In the genomic region with DNA sequence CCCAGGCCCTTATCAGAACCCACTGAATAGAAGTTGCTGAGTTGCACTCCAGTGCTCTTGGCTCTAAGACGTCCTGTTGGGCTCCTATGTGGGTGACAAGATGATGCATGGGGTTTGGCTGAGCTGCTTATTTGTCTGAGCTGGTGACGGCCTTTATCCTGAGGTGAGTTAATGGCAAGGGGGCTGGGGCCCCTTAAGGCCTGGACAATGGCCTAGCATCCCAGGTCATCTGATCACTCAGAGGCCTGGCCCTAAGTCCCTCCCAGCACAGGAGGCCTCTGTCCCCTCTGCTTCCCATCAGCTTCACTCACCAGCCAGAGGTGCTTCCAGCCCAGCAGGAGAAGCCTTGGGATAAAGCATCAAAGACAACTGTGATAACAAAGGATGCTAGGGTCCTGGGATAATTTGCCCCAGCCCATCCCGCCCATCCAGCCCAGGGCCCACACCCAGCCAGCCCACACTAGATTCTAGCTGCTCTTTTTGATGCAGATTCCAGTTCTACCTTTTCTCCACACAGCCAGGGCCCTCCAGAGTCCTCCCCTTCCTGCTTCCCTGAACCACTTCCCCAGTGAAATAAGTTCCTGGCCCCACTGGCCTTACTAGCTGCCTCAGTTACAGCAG, we compare ENCODE assay signal across 19 mouse cellular contexts.
DNase-seq lines count a peak whose midpoint lies in the region; ATAC-seq lines count a peak whose summit lies in the region.
"Had no signal": no experiment of that assay in that cellular context is flagged by ENCODE, and none has a peak within 500 bp of the region (broad histone marks: within the 10 kb centered on the region; RNA-seq: fewer than 3 reads in every experiment).

No protein-coding gene starts in this region.

- 18% methylated on average over 3 of the region's 3 CpGs for WGBS in hindbrain, embryonic 11.5 days
- 51% methylated on average over 3 of the region's 3 CpGs for WGBS in hindbrain, embryonic 16.5 days
- WGBS in limb, embryonic 12.5 days = 55% methylated on average over 3 of the region's 3 CpGs

- ATAC-seq in hindbrain, embryonic 11.5 days (ENCODE audit: low FRiP score) = peak; percentile 18; the same call in 1 of the 2 replicates
- ATAC-seq in hindbrain, embryonic 16.5 days = no peak
- no peak for ATAC-seq in limb, embryonic 12.5 days (ENCODE audit: insufficient number of reproducible peaks, insufficient read depth, low FRiP score, low TSS enrichment, low read depth)
- ATAC-seq: CD4-positive, CD25-positive, alpha-beta regulatory T cell, adult 4 months; forebrain, embryonic 14.5 days had no signal

- H3K27me3 ChIP-seq in hindbrain, embryonic 11.5 days (ENCODE audit: control insufficient read depth, insufficient read depth, low read length) = no peaks in the 10 kb centered on the region
- no peaks in the 10 kb centered on the region for H3K27me3 ChIP-seq in hindbrain, embryonic 16.5 days (replicated peaks; ENCODE audit: control insufficient read depth, insufficient read depth, low read length)
- H3K27me3 ChIP-seq in limb, embryonic 12.5 days = peaks cover 25% of the 10 kb centered on the region
- H3K27me3 ChIP-seq: liver, embryonic 15.5 days had no signal

- no peak overlapping the region for H3K4me3 ChIP-seq in hindbrain, embryonic 11.5 days (ENCODE audit: low read depth, low read length)
- H3K4me3 ChIP-seq in hindbrain, embryonic 16.5 days (ENCODE audit: low read length) = no peak overlapping the region
- H3K4me3 ChIP-seq in limb, embryonic 12.5 days (replicated peaks) = no peak overlapping the region
- H3K4me3 ChIP-seq: limb, embryonic 13.5 days; liver, embryonic 15.5 days had no signal

- DNase-seq in embryo, embryonic 10 days (ENCODE audit: low spot score) = peak; percentile 79
- DNase-seq in embryo, embryonic 11 days = no peak
- DNase-seq in hindbrain, embryonic 11.5 days (ENCODE audit: low spot score) = no peak
- DNase-seq in WW6 (ENCODE audit: low read depth, low spot score) = peak; percentile 53
- no peak for DNase-seq in lung, postnatal 36 days
- no peak for DNase-seq in B cell, adult 2 months
- DNase-seq: adrenal gland, adult 2 months; cerebellum, adult 9-10 months; gastrocnemius, postnatal 36 days; heart, postnatal 36 days; kidney, adult 11 months; thymus, postnatal 25 days had no signal

- peak overlapping the region; percentile 48 for H3K27ac ChIP-seq in hindbrain, embryonic 11.5 days (ENCODE audit: low read depth, low read length)
- H3K27ac ChIP-seq in hindbrain, embryonic 16.5 days (ENCODE audit: low read depth, low read length) = no peak overlapping the region
- 0 out of 2 replicates have a peak overlapping the region, but pooled peaks have one; percentile 35 for H3K27ac ChIP-seq in limb, embryonic 12.5 days
- H3K27ac ChIP-seq: liver, embryonic 15.5 days had no signal

- no peaks in the 10 kb centered on the region for H3K36me3 ChIP-seq in hindbrain, embryonic 11.5 days (ENCODE audit: control insufficient read depth, insufficient read depth, low read length)
- no peaks in the 10 kb centered on the region for H3K36me3 ChIP-seq in hindbrain, embryonic 16.5 days (ENCODE audit: control insufficient read depth, insufficient read depth, low read length)
- no peaks in the 10 kb centered on the region; the same call in 1 of the 2 replicates for H3K36me3 ChIP-seq in limb, embryonic 12.5 days
- H3K36me3 ChIP-seq: limb, embryonic 13.5 days; liver, embryonic 15.5 days had no signal

- no peaks in the 10 kb centered on the region for H3K9me3 ChIP-seq in hindbrain, embryonic 11.5 days (ENCODE audit: control insufficient read depth, low read length)
- H3K9me3 ChIP-seq in hindbrain, embryonic 16.5 days (ENCODE audit: control insufficient read depth, low read length) = no peaks in the 10 kb centered on the region
- no peaks in the 10 kb centered on the region for H3K9me3 ChIP-seq in limb, embryonic 12.5 days
- H3K9me3 ChIP-seq: limb, embryonic 13.5 days; liver, embryonic 15.5 days had no signal

- H3K4me1 ChIP-seq in hindbrain, embryonic 11.5 days (replicated peaks; ENCODE audit: control insufficient read depth, insufficient read depth, low read length) = peaks cover 17% of the 10 kb centered on the region
- peaks cover 21% of the 10 kb centered on the region for H3K4me1 ChIP-seq in hindbrain, embryonic 16.5 days (ENCODE audit: control insufficient read depth, insufficient read depth, low read depth, low read length)
- peaks cover 97% of the 10 kb centered on the region for H3K4me1 ChIP-seq in limb, embryonic 12.5 days (replicated peaks)
- H3K4me1 ChIP-seq: liver, embryonic 15.5 days had no signal

- no peak overlapping the region for H3K9ac ChIP-seq in hindbrain, embryonic 11.5 days (ENCODE audit: low read depth, low read length)
- H3K9ac ChIP-seq in hindbrain, embryonic 16.5 days (ENCODE audit: low read depth, low read length) = no peak overlapping the region
- H3K9ac ChIP-seq in limb, embryonic 12.5 days (replicated peaks) = no peak overlapping the region
- H3K9ac ChIP-seq: limb, embryonic 13.5 days; liver, embryonic 15.5 days had no signal

- no peak overlapping the region for H3K4me2 ChIP-seq in hindbrain, embryonic 11.5 days (replicated peaks; ENCODE audit: low read depth, low read length)
- no peak overlapping the region for H3K4me2 ChIP-seq in hindbrain, embryonic 16.5 days (ENCODE audit: low read length)
- H3K4me2 ChIP-seq in limb, embryonic 12.5 days = no peak overlapping the region
- H3K4me2 ChIP-seq: heart, embryonic 11.5 days; limb, embryonic 13.5 days; liver, embryonic 15.5 days had no signal

Comparison
In these comparisons a context has a peak if more than half of its experiments do, and no peak if none do; other contexts are left out.
1. DNase-seq: peak in embryo, embryonic 10 days (single experiment) and WW6 (single experiment); none in embryo, embryonic 11 days (single experiment), hindbrain, embryonic 11.5 days (single experiment), lung, postnatal 36 days (single experiment) and B cell, adult 2 months (0 of 2).